Mouse (Mus musculus) naive thymus-derived CD4-positive, alpha-beta T cell, adult 2 months (primary cell): ENCODE results near the gene 1700018B08Rik.

Experiments
- DNase-seq: peaks from one replicate; pipeline ENCODE4 v3.0.0-alpha.2; 2011; ENCODE audit warnings: low read depth

Gene 1700018B08Rik

DNA sequence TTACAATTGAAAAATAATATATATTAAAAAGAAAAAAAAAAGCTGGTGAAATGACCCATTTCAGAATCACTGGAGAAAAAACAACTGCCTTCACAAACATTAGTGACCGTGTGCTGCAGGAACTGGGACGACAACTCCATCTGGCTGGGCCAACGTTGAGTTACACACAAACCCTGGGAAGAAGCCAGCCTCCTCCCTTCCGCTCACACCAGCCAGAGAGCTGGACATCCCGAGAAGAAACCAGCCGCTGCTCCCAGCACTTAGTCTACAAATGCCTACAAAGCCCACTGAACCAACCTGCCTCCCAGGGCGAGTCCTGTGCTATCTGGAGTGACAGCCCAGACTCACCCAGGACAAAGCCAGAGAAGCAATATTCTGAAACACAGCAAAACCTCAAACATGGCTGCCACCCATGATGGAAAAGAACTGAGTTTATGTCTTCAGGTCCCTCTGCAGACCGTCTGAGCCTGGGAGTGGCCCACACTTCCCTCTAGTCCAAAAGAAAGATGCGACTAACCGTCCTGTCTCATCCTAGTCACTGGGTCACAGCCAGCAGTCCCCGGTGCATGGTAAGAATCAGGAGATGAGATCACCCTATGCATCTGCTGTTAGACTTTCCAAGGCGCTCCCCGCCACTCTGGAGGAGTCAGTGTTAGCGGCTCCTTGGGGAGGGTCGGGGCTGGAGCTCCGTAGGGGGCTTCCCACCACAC is 17.7 kb upstream of the 1700018B08Rik start:
- no peak for DNase-seq

DNA sequence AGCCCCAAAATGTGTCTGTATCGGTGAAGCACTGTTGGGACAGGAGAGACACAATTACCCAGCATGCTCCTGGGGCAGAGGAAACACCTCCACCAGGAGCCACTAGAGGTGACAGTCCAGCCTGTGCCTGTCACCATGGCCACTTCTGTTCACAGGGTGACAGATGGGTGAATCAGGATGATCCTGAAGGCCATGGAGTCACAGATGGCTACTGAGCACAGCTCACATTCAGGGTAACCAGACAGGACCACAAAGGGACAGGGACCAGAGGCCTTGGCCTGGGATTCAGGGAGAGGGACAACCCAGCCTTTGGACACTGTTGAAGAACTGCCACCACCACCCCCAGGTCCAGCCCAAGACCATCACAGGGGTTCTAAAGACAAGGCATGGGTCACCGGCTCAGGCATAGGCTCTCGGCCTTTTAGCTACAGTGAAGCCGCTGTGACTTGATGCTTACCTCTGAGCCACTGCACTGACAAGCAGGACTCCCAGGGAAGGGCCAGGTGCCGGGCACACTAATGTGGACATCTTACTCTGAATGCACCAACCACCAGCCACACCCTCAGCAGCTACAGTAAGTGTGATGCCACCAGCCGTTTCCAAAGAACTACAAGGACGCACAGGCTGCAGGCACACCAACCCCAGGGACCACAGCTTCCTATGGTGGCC is 16.4 kb upstream of the 1700018B08Rik start:
- DNase-seq: no peak

DNA sequence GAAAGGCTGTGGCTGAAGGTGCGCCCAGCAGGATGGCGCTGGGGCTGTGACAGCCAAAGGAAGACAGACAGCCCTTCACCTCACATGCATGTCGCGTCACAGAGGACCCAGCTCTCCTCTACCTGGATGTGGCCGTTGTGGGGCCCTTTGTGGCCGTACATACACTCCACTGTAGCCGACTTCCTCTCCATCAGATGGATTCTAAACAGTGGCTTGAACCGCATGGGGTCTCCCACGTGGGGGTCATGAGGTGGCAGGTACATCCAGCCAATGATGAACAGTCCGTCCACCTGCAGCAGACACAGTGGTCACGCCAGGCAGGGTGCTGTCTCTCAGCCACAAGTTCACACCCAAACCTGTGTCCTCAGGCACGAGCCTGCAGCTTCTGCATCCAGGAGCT is 15.7 kb upstream of the 1700018B08Rik start:
- no peak for DNase-seq

DNA sequence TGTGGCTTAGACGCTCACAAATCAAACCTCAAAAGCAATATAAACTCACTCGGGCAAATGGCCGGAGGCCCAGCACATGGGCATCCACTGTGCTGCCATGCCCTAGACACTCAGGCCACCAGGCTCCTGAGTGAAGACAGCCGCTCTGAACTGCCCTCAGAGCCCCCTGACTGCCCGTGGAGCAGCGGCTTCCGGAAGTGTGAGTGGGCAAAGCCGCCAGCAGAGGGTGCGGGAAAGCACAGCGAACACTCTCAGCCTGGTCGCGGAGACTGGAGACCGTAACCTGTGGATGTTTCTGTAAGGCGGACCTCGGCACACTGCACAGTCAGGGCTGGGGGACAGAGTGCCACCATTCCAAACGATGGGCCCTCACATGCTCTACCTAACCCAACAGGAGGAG is 14.4 kb upstream of the 1700018B08Rik start:
- DNase-seq: no peak

DNA sequence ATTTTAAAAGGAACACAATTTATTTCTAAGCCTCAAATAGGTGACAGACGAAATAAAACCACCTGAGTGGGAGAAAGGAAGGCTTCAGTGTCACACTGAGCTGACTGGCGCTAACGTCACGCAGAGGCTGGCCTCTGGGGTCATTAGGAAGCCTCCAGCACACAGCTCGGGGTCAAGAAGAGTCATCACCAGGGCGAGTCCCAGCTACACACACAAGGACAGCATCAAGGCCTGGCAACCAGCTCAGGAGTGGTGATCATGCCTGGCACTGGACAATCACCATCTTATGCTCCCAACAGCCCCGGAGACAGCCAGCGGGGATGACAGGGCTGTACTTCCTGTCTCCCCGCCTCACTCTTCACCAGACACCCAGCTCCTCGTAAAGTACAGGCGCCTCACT is 13.6 kb upstream of the 1700018B08Rik start:
- no peak for DNase-seq

DNA sequence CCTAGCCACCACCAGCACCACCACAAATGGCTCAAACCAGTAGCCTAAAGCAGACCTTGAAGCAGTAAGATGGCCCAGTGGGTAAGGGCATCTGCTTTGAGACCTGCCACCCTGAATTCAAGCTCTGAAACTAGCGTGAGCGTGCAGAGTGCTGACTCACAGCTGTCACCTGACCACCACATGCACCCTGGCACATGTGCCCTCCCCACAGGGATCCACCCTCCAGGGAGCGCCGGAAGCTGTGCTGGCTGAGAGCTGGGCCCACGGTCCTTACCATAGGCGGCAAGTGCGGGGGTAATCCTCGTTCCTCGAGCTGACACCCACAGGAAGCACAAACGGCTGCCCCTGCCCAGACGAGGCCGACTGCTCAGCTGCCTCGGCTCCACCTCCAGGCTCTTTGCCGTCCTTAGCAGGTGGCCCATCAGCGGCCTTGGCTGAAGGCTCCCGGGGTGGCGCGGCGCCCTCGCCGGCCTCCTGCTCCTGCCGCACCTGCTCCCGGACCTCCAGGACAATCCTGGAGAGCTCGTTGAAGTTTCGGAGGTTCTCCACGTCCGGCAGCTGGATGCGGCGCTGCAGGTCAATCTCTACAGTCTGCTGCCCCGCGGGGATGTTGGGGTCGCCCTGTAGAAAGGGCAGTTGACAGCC is 9.8 kb upstream of the 1700018B08Rik start:
- no peak for DNase-seq

DNA sequence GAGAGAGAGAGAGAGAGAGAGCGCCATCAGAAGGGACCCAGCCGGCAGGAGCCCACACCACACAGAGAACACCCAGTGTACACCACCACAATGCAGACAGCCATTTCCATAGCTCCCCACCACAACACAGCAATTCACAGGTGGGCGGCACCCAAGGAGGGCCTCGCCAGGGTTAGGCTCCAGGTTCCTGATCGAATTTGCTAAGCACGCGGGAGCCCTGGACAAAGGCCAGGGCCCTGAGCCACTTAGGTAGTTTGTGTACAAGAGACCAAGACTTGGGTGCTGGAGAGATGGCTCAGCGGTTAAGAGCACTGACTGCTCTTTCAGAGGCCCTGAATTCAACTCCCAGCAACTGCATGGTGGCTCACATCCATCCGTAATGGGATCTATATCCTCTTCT is 8.4 kb upstream of the 1700018B08Rik start:
- no peak for DNase-seq

DNA sequence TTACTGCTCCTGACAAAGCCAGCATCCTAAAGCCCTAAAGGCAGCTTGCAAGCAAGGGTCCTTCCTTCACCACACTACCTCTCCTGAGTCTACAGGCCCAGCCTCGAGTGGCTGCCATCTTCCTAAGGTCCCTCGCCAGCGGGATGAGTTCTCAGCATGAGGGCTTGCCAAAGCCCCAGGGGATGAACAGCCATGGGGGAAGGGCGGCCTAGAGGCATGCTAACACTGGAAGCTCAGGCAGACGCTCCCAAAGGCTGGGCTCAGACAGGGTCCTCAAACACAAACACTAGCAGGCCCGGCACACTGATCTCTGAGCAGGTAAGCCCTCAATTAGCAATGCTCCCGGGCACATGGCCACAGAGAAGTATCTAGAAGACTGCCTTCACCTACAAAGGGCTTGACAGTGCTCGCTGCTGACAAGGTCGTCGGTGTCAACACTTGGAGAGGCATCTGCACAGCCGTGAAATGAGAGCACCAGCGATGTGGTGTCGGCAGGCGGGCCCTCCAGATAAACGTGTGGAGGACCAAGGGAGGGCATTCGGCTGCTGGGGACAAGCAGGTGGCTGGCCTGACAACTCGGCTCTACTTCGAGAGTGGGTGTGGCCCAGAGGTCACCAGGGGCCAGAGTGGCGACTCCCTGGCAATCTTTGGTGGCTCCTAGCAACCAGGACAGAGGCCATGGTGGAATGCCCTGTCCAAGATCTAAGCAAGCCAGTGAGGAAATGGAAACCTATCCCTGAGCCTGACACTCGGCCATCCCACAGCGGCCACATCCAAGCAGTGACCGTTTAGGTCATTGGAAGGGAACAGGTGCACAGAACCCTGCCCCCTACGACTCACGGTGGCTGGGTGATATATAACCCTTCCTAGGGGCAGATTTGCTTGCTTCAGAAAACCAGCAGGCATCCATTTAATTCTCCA is 7.2 kb upstream of the 1700018B08Rik start:
- no peak for DNase-seq

DNA sequence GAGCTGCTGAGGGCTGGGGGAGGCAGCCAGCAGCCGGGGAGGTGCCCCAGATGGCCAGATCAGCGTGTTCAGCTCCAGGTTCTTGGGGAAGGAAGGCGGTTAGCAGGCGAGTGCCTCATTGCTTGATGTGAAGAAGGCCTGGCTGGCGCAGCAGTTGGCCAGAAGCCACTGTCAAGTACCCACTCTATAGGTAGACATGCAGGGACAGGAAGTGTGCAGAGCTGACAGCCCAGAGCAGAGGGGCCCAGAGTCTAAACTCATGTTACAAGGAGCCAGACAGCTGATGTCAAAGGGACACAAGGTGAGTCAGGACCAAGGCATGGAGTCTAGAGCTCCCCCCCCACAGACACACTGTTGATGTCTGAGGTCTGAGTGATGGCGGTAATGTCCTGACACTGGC is 5.9 kb upstream of the 1700018B08Rik start:
- no peak for DNase-seq

DNA sequence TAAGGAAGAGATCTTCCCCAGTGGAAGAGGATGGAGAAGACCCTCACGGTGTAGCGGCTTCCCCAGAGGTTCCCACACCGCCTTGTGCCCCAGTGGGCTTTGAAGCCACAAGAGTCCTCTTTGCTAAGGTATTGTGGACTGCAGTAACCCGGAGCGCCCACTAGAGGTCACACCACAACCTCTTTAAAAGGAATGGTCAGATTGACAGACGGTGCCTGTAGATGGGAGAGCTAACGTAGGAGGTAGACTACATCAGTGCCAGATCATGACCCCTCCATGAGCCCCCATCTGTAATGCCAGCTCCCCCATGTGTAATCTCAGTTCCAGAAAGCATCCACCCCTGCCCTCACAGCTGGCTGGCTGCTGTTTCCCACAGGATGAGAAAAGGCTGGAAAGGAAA is 3.0 kb upstream of the 1700018B08Rik start:
- peak; percentile 84 for DNase-seq

DNA sequence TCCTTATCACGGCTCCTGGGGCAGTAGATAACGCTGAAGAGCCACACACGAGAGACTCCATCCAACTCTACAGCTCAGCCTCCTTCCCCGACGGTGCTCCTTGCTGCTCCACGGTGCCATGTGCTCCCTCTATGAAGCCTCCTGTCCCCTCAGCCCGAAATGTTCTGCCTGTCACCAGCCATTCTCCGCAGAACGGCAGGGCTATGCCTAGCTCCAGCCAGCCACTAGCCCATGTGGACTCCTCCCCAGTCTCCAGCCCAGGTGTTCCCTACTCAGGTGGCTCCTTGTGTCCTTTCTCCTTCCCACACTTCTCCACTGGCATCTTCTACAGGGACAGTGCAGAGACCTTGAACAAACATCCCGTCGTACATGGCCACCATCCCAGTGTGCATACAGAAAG is 816 bp upstream of the 1700018B08Rik start:
- no peak for DNase-seq

DNA sequence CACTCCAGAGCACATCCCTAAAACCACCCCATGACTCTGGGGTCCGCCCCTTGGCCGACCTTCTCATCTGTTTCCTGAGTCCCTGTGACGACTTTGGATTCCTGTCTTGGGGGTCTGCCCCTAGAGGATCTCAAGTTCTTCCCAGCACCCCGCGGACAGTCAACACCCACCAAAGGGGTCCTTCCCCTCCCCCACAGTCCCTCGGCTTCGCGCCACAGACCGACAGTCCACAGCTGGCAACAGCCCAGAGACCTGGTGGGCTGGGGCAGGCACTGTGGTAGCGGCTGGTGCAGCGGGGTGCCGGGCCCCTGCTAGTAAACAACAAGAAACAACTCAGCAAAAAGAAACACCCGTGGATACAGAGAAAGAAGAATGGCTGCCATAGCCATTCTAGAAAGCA is 1.2 kb downstream of the 1700018B08Rik start:
- no peak for DNase-seq

DNA sequence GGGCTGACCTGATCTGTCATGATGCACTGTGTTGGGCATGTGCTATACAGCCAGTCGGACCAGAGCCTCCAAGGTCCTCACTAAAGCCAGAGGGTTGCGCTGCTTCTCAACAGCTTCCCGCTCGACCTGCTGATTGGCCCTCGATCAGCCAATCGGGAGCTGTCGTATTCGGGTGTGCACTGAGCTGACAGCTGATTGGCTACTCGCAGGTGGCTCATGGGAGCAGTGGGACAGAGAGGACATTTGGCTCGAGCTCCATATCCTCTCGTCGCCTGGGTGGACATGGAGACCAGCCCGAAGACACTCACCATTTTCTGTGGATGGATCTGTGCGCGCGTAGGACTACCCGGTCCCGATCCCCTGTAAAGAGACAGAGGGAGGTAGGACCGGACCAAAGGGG is 2.3 kb downstream of the 1700018B08Rik start:
- DNase-seq: no peak

DNA sequence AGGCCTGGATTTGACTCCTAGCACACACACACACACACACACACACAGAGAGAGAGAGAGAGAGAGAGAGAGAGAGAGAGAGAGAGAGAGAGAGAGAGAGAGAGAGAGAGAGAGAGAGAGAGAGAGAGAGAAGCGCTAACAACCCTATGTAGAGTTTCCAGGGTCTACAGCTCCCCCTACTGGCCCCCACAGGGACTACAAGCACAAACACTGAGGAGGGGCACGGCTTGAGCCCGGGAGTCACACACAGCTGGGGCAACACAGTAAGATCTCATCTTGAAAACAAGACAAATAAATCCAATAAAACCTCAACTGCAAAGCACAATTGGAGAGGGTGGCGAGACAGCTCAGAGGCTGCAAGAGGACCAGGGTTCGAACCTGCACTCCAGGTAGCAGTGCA is 11.7 kb downstream of the 1700018B08Rik start:
- peak; percentile 26 for DNase-seq

DNA sequence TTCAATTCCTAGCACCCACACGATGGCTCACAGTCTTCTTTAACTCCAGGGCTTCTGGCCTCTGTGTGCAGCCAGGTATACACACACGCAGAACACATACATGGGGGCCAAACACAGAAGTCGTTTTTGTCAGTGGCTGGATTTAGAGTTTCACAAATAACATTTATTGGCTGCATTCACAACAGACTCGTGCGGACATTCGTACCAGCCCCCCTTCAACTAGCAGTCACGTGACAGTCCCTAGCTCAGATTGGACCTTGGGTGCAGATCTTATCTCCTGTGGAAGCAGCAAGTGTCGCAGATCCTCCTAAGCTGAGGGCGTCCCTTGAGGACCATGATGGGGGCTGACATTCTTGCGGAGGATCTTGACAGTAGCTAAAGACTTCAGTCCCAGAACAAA is 13.5 kb downstream of the 1700018B08Rik start:
- DNase-seq: no peak

DNA sequence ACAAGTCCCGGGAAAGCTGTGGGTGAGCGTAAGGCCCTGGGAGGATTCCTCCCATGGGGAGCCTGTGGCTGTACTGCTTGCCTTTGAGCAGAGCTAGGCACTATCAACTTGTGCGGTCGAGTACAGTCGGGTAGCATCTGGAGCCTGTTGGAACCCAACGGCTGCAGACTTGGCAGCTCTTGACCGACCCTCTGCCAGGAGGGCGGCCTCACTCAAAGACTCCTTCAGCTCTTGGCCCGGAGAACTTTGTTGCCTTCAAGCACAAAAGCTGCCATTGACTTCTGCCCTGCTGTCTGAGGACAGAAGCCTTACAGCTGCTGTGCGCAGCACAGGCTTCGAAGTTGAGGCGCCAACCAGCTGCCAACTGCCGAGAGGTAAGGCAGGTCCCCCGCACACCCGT is 15.3 kb downstream of the 1700018B08Rik start:
- no peak for DNase-seq

DNA sequence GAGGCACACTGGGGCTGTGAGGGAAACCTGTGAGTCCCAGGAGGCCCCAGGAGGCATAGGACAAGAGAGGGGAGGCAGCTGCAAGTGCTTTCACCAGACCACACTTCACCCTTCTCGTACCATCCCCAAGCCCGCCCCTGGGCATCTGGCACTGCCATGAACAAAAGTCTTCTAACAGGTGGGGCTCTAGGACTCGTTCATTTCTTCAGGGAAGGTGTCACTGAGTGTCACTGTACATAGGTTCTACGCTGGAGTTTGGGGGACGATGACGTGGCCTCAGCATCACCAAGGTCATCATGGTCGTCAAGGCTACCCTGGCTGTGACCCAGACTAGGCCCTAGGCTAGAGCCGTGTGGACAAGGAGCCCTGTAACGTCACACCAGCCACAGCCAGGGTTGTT is 16.4 kb downstream of the 1700018B08Rik start:
- DNase-seq: no peak

DNA sequence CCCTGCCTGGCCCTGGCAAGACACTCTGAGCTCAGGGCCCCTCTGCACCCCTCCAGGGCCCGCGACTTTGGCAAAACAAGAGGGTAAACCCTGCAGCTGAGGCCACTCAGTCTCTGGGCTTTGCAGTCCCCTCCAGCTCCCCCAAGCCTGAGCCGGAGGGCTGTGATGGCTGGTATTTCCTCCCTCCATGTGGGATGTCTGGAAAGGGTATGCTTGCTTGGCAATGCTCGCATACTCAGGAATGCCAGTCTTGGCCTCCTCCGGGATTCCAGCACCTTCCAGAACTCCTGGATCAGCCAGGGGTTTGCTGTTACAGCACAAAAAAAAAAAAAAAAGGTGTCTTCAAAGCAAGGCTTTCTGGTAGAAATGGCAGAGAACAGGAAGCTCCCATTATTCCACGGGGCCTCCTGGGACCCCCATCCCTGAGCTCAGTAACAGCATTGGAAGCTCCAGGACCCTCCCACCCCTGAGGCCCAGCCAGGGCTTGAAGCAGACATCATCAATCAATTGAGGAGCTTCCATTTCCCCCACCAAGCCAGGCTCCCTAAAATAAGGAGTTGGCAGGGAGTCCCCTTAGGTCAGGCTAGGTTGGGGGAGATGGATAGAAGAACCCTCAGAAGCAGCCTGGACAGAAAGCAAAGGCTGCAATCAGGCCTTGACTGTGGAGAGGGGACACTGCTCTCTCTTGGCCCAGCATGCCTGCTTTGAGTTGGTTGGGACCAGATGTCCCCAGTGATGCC is 17.1 kb downstream of the 1700018B08Rik start:
- DNase-seq: no peak

DNA sequence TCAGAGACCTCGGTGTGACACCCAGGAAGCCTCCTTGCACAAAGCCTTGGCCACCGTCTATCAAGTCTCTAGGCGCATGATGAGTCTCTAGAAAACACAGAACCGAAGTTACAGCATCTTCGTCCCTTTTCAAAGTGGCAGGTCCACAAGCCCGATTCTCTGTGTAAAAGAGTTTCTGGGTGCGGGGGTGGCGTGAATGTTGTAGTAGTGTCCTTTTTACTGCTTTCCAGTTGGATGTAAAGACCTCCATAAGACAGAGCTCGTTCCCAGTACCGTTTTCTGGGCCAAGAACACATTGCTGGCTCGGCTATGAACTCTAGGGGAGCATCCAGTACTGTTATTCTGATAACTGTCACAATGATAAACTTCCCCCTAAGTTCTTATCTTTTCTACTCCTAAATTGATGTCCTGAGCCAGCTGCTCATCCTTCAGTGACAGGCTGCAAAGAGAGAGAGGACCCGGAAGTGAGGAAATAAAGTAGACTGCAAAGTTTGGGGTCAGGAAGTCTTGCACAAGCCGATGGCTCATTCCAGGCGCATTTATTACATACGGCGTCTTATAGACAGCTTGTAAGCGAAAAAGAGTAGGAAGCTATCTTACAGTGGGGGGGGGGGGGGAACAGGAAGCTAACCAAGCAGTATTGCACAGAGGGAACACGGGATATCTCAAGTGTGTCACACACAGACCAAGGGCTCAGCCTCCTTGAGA is 18.9 kb downstream of the 1700018B08Rik start:
- no peak for DNase-seq

DNA sequence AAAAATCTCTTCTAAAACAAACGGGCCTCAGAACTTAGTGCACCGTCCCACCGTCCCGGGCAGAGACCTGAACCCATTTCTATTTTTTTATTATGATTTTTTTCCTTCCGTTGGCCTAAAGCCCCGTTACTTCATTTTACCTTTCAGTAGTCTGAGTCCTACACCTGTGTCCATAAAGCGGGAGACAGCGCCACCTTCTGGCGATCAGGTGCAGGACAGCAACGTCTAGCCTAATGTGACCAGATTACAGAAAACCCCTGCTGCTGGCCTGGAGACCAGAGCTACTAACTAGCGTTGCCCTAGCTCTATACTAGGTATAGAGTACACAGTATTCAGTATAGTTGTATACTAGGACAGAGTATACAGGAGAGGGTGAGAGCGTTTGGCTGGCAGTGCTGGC is 30.7 kb downstream of the 1700018B08Rik start:
- DNase-seq: peak; percentile 66

DNA sequence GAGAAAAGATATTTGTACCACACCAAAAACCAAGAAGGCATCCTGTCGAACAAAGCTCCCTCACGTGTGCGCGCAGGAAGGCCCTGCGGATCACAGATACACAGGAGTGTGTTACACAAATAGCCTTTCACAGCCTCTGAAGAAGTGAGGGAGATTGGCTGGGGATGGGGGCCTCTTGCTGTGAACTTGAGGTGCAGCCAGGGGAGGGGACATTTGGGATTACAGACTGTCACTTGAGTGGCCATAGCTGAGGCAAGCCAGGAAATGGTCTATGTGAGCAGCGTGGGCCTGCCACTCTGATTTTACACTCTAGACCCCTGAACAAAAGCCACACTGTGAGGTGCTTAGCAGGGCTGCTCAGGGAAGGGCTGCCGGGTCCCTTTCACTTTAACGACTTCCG is 32.4 kb downstream of the 1700018B08Rik start:
- no peak for DNase-seq
